Mouse (Mus musculus) heart, adult 9 months (tissue): ENCODE measurements at regions not wholly inside any gene's neighbourhood (a gene's known extent, or its start where the extent isn't known, plus 50 kb on each side); places are given as distances from the start of the nearest gene placed in this dataset.
"Not testable (repeated sequence)": the region's sequence is repeated elsewhere in the genome, so short reads cannot be mapped to it uniquely, and the experiment has no call there.

Source experiments
- DNase-seq, 2 experiments: peaks; one replicate each; pipeline ENCODE4 v3.0.0; 2022; ENCODE audit warnings: low spot score in 2 of 2

GRCm38 (mm10) chr10:6262029-6262428, 339.8 kb upstream of the Rgs17 start:
- no peak for DNase-seq

- DNase-seq, result no peak
These were observed 343.5 kb upstream of the Rgs17 start for GRCm38 (mm10) chr10:6265662-6266061.

GRCm38 (mm10) chr10:6291388-6291787, 369.2 kb upstream of the Rgs17 start:
- DNase-seq, result no peak

GRCm38 (mm10) chr10:6296621-6297020, 374.4 kb upstream of the Rgs17 start:
- DNase-seq, result no peak

GRCm38 (mm10) chr10:6297796-6298195, 375.6 kb upstream of the Rgs17 start:
- DNase-seq, result no peak

GRCm38 (mm10) chr10:6298682-6299081, 376.5 kb upstream of the Rgs17 start:
- no peak for DNase-seq

- DNase-seq, result no peak
These were observed 379.3 kb upstream of the Rgs17 start for GRCm38 (mm10) chr10:6301514-6301913.

GRCm38 (mm10) chr10:6309351-6309750, 387.2 kb upstream of the Rgs17 start:
- DNase-seq, result no peak

- DNase-seq, result no peak
These were observed 416.7 kb upstream of the Oprm1 start for GRCm38 (mm10) chr10:6341572-6341971.

- not testable (repeated sequence) for DNase-seq
These were observed 409.1 kb upstream of the Oprm1 start for GRCm38 (mm10) chr10:6349216-6349615.

GRCm38 (mm10) chr10:6366182-6366581, 392.1 kb upstream of the Oprm1 start:
- no peak for DNase-seq

GRCm38 (mm10) chr10:6371666-6372065, 386.6 kb upstream of the Oprm1 start:
- DNase-seq, result peak; percentile 1 to 3

GRCm38 (mm10) chr10:6417336-6418105, 340.8 kb upstream of the Oprm1 start:
- peak; percentile 60 to 62 for DNase-seq

- DNase-seq, result peak; percentile 57 to 69
These were observed 340.1 kb upstream of the Oprm1 start for GRCm38 (mm10) chr10:6418234-6418633.

- DNase-seq, result no peak
These were observed 292.5 kb upstream of the Oprm1 start for GRCm38 (mm10) chr10:6465824-6466223.

GRCm38 (mm10) chr10:6480350-6480749, 278.0 kb upstream of the Oprm1 start:
- DNase-seq, result peak; percentile 0 to 11

- no peak for DNase-seq
These were observed 269.7 kb upstream of the Oprm1 start for GRCm38 (mm10) chr10:6488605-6489004.

GRCm38 (mm10) chr10:6492694-6493093, 265.6 kb upstream of the Oprm1 start:
- DNase-seq, result no peak

GRCm38 (mm10) chr10:6495081-6495480, 263.2 kb upstream of the Oprm1 start:
- DNase-seq, result no peak

- DNase-seq, result no peak
These were observed 244.0 kb upstream of the Oprm1 start for GRCm38 (mm10) chr10:6514269-6514668.

GRCm38 (mm10) chr10:6562516-6562915, 195.8 kb upstream of the Oprm1 start:
- no peak for DNase-seq

- no peak for DNase-seq
These were observed 179.7 kb upstream of the Oprm1 start for GRCm38 (mm10) chr10:6578616-6579015.

- DNase-seq, result not testable (repeated sequence)
These were observed 172.5 kb upstream of the Oprm1 start for GRCm38 (mm10) chr10:6585821-6586220.

- no peak for DNase-seq
These were observed 168.1 kb upstream of the Oprm1 start for GRCm38 (mm10) chr10:6590211-6590610.
